Mouse (Mus musculus) midbrain, embryonic 14.5 days (tissue): ENCODE measurements at regions not wholly inside any gene's neighbourhood (a gene's known extent, or its start where the extent isn't known, plus 50 kb on each side); places are given as distances from the start of the nearest gene placed in this dataset.
"Not testable (repeated sequence)": the region's sequence is repeated elsewhere in the genome, so short reads cannot be mapped to it uniquely, and the experiment has no call there.

Source experiments
- ATAC-seq: fragments of 200-750 bp; cut with Nextera tagmentation; 2 replicates; pipeline ENCODE4 v1.8.0; 2017; ENCODE audit warnings: moderate number of reproducible peaks, moderate library complexity; ENCODE audit not compliant: low FRiP score, low TSS enrichment
- DNase-seq: peaks from one replicate; pipeline ENCODE4 v3.0.0-alpha.2; 2015
- H3K27ac ChIP-seq: fragments of 300-500 bp; sonication (generic); replicated peaks from 2 replicates; pipeline ENCODE4 v1.5.1; 2014; ENCODE audit warnings: mild to moderate bottlenecking, low read depth, low read length, moderate library complexity
- H3K27me3 ChIP-seq: fragments of 300-500 bp; sonication (generic); 2 replicates; pipeline ENCODE4 v1.6.1; 2014; ENCODE audit warnings: low read length, control low read depth, mixed read lengths; ENCODE audit not compliant: control insufficient read depth, insufficient read depth
- H3K36me3 ChIP-seq: fragments of 300-500 bp; sonication (generic); 2 replicates; pipeline ENCODE4 v1.6.1; 2014; ENCODE audit warnings: low read length, control low read depth; ENCODE audit not compliant: control insufficient read depth, insufficient read depth
- H3K4me1 ChIP-seq: fragments of 300-500 bp; sonication (generic); 2 replicates; pipeline ENCODE4 v1.6.1; 2014; ENCODE audit warnings: mild to moderate bottlenecking, antibody characterized with exemption, low read length, control low read depth; ENCODE audit not compliant: control insufficient read depth, insufficient read depth
- H3K4me2 ChIP-seq: fragments of 300-500 bp; sonication (generic); 2 replicates; pipeline ENCODE4 v1.6.1; 2014; ENCODE audit warnings: mild to moderate bottlenecking, low read length, moderate library complexity
- H3K4me3 ChIP-seq: fragments of 300-500 bp; sonication (generic); replicated peaks from 2 replicates; pipeline ENCODE4 v1.5.1; 2014; ENCODE audit warnings: low read depth, low read length
- H3K9ac ChIP-seq: fragments of 300-500 bp; sonication (generic); replicated peaks from 2 replicates; pipeline ENCODE4 v1.6.1; 2014; ENCODE audit warnings: mild to moderate bottlenecking, low read length, moderate library complexity
- H3K9me3 ChIP-seq: fragments of 300-500 bp; sonication (generic); 2 replicates; pipeline ENCODE4 v1.6.1; 2016; ENCODE audit warnings: low read length, control low read depth, mixed read lengths; ENCODE audit not compliant: control insufficient read depth
- WGBS: fragments of 180-500 bp; shearing (Covaris S2); extraction: QIAGEN DNeasy Blood & Tissue Kit; methylation state at CpG from one replicate; pipeline ENCODE4 v1.1.7; 2014; 5-methylcytosine and 5-hydroxymethylcytosine counted together

- H3K9me3 ChIP-seq = no peaks in the 10 kb centered on the region
- H3K4me2 ChIP-seq = no peak overlapping the region
- H3K36me3 ChIP-seq = no peaks in the 10 kb centered on the region
- no peak overlapping the region for H3K4me3 ChIP-seq
- H3K27ac ChIP-seq = no peak overlapping the region
- no peak overlapping the region for H3K9ac ChIP-seq
- 65% methylated on average over 1 of the region's 1 CpGs for WGBS
- DNase-seq = no peak
- H3K27me3 ChIP-seq = no peaks in the 10 kb centered on the region
- H3K4me1 ChIP-seq = no peaks in the 10 kb centered on the region
- ATAC-seq = no peak
Observed at GRCm38 (mm10) chr2:109402556-109402955, 122.0 kb upstream of the Mettl15 start.

GRCm38 (mm10) chr2:109404262-109404661 lies 123.7 kb upstream of the Mettl15 start:
- H3K9me3 ChIP-seq = no peaks in the 10 kb centered on the region
- 87% methylated on average over 3 of the region's 3 CpGs for whole genome bisulfite sequencing
- ATAC-seq (no peak), DNase-seq (no peak)
- no peak overlapping the region for H3K27ac ChIP-seq
- no peak overlapping the region for H3K4me2 ChIP-seq
- no peak overlapping the region for H3K9ac ChIP-seq
- H3K36me3 ChIP-seq = no peaks in the 10 kb centered on the region
- no peak overlapping the region for H3K4me3 ChIP-seq
- H3K4me1 ChIP-seq = no peaks in the 10 kb centered on the region
- H3K27me3 ChIP-seq = no peaks in the 10 kb centered on the region

DNA sequence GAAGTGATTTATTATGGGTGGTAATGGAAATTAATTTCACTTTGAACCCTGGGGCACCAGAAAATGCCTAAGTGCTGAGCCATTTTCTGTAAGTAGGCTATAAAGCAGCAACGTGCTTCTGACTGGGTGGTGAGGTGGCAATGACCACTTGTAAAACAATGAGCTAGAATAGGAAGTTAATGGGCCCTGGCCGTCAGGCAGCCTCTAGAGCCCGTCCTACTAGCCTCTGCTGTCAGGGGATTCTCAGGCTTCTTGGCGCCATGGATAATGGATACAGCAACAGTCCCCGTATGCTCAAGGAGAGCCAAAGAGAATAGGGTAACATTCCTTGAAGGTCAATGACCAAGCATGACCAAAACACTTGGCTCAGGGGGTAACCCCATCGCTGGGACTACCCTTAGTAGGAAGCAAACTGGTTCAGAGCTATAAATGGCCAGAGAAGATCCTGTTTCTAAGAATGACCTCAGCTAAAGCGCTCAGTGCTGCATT lies 126.1 kb upstream of the Mettl15 start:
- Histone ChIP-seq H3K4me1 (no peaks in the 10 kb centered on the region), H3K9me3 (no peaks in the 10 kb centered on the region), H3K27ac (no peak overlapping the region), H3K4me2 (no peak overlapping the region), H3K27me3 (no peaks in the 10 kb centered on the region), H3K36me3 (no peaks in the 10 kb centered on the region), H3K9ac (no peak overlapping the region), H3K4me3 (no peak overlapping the region)
- 84% methylated on average over 7 of the region's 7 CpGs for WGBS
- ATAC-seq = no peak
- no peak for DNase-seq

GRCm38 (mm10) chr2:109420098-109420497 lies 139.6 kb upstream of the Mettl15 start:
- Histone ChIP-seq H3K27ac (no peak overlapping the region), H3K36me3 (no peaks in the 10 kb centered on the region), H3K9me3 (no peaks in the 10 kb centered on the region), H3K4me2 (no peak overlapping the region), H3K4me1 (no peaks in the 10 kb centered on the region), H3K9ac (no peak overlapping the region), H3K4me3 (no peak overlapping the region), H3K27me3 (no peaks in the 10 kb centered on the region)
- ATAC-seq (no peak), DNase-seq (no peak)

GRCm38 (mm10) chr2:109431183-109431582 lies 150.6 kb upstream of the Mettl15 start:
- Histone ChIP-seq H3K9me3 (no peaks in the 10 kb centered on the region), H3K4me2 (no peak overlapping the region), H3K4me1 (no peaks in the 10 kb centered on the region), H3K27me3 (no peaks in the 10 kb centered on the region), H3K9ac (no peak overlapping the region), H3K4me3 (no peak overlapping the region), H3K27ac (no peak overlapping the region), H3K36me3 (no peaks in the 10 kb centered on the region)
- ATAC-seq (no peak), DNase-seq (peak; percentile 1)
- WGBS = 95% methylated on average over 3 of the region's 3 CpGs

DNA sequence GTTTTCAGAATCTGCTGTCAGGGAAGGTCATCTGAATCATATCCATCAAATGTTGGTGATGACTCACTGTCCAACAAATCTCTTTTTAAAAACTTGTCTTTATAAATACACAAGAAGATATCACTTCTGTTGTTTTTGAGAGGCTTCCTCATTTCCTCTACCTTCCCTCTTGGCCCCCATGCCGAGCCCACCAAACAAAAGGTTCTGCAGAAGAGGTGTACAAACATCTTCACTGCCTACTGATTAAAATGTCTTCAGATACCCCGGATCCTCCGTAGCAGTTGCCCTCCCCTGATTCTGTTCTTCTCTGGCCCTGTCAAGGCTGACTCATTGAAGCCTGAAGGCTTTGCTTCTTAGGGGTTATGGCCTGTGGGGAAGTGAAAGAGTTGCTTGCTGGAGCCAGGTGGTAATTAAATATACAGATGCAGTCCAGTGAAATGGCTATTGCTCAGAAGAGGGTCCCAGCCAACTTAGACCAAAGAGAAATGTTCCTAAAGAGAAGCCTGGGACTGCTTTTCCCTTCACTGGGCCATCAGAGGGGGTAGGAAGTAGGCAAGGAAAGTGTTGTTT lies 162.1 kb upstream of the Mettl15 start:
- Histone ChIP-seq H3K9ac (no peak overlapping the region), H3K9me3 (no peaks in the 10 kb centered on the region), H3K4me3 (no peak overlapping the region), H3K27me3 (no peaks in the 10 kb centered on the region), H3K4me2 (no peak overlapping the region), H3K36me3 (no peaks in the 10 kb centered on the region), H3K27ac (no peak overlapping the region), H3K4me1 (no peaks in the 10 kb centered on the region)
- no peak for DNase-seq
- 34% methylated on average over 3 of the region's 3 CpGs for whole genome bisulfite sequencing
- no peak for ATAC-seq

GRCm38 (mm10) chr2:109443521-109444066 lies 163.0 kb upstream of the Mettl15 start:
- ATAC-seq (no peak), DNase-seq (no peak)
- no peak overlapping the region for H3K4me2 ChIP-seq
- H3K27ac ChIP-seq = no peak overlapping the region
- no peak overlapping the region for H3K9ac ChIP-seq
- no peak overlapping the region for H3K4me3 ChIP-seq
- H3K9me3 ChIP-seq = no peaks in the 10 kb centered on the region
- WGBS = 83% methylated on average over 3 of the region's 3 CpGs
- no peaks in the 10 kb centered on the region for H3K36me3 ChIP-seq
- H3K4me1 ChIP-seq = no peaks in the 10 kb centered on the region
- no peaks in the 10 kb centered on the region for H3K27me3 ChIP-seq

DNA sequence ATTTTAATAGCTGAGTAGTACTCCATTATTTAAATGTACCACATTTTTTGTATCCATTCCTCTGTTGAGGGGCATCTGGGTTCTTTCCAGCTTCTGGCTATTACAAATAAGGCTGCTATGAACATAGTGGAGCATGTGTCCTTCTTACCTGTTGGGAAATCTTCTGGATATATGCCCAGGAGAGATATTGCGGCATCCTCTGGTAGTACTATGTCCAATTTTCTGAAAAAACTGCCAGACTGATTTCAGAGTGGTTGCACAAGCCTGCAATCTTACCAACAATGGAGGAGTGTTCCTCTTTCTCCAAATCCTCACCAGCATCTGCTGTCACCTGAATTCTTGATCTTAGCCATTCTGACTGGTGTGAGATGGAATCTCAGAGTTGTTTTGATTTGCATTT lies 181.7 kb upstream of the Mettl15 start:
- WGBS = 96% methylated on average over 1 of the region's 1 CpGs
- not testable (repeated sequence) for H3K4me3 ChIP-seq, H3K27ac ChIP-seq, H3K9ac ChIP-seq, H3K36me3 ChIP-seq, H3K27me3 ChIP-seq, H3K4me2 ChIP-seq, H3K4me1 ChIP-seq, H3K9me3 ChIP-seq, DNase-seq, ATAC-seq

DNA sequence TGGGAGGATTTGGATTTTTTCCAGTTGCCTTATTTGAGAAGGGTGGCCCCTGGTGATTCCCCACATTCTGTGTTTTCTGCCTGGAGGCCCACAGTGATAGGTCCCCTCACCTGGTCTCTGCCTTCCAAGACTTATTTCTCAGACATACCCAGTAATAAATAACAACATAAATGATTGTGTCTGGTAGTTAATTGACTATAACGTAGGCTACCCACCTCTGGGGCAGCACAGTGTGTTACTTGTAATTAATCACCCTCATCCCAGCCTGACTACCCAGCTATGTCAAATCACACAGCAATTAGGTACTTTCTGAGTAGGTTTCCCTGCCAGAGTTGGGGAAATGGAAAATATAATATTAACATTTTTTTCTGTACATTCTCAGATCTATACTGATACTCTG lies 190.2 kb upstream of the Bdnf start:
- ATAC-seq (no peak; the same call in 1 of the 2 replicates), DNase-seq (no peak)
- no peak overlapping the region for H3K4me3 ChIP-seq
- no peak overlapping the region for H3K4me2 ChIP-seq
- H3K27ac ChIP-seq = no peak overlapping the region
- H3K9me3 ChIP-seq = no peaks in the 10 kb centered on the region
- H3K4me1 ChIP-seq = no peaks in the 10 kb centered on the region
- WGBS = 84% methylated on average over 1 of the region's 1 CpGs
- H3K9ac ChIP-seq = no peak overlapping the region
- no peaks in the 10 kb centered on the region for H3K36me3 ChIP-seq
- no peaks in the 10 kb centered on the region for H3K27me3 ChIP-seq
